Mouse (Mus musculus): ENCODE results near the gene Pakap. TPM values are rescaled to one million over a fixed set of nuclear protein-coding genes. Genes with fewer than 3 reads are reported as not detected.

Pakap gene
- polyA plus RNA-seq, 1 experiment from 2014 or later: 26.9 TPM

GRCm38 (mm10) chr4:57762424-57762823 lies 194.4 kb downstream of the Pakap start:
- Histone ChIP-seq H3K4me2 (replicated peaks) (no peak overlapping the region), H3K4me3 (no peak overlapping the region), H3K36me3 (no peaks in the 10 kb centered on the region), H3K27ac (replicated peaks) (no peak overlapping the region), H3K9ac (replicated peaks) (no peak overlapping the region), H3K9me3 (no peaks in the 10 kb centered on the region), H3K27me3 (no peaks in the 10 kb centered on the region), H3K4me1 (peaks cover 10% of the 10 kb centered on the region)
- no peak for ATAC-seq (ENCODE audit: low FRiP score, low read depth)
- WGBS: 43% methylated on average over 7 of the region's 7 CpGs

- Histone ChIP-seq H3K27ac (replicated peaks) (no peak overlapping the region), H3K9ac (replicated peaks) (no peak overlapping the region), H3K4me1 (peaks cover 10% of the 10 kb centered on the region), H3K4me3 (no peak overlapping the region), H3K4me2 (replicated peaks) (no peak overlapping the region), H3K27me3 (no peaks in the 10 kb centered on the region), H3K36me3 (no peaks in the 10 kb centered on the region), H3K9me3 (no peaks in the 10 kb centered on the region)
- WGBS: 89% methylated on average over 1 of the region's 1 CpGs
- no peak for ATAC-seq (ENCODE audit: low FRiP score, low read depth)
Observed at GRCm38 (mm10) chr4:57764392-57764791, 196.4 kb downstream of the Pakap start.

GRCm38 (mm10) chr4:57764926-57765325 lies 196.9 kb downstream of the Pakap start:
- Histone ChIP-seq H3K36me3 (no peaks in the 10 kb centered on the region), H3K9ac (replicated peaks) (no peak overlapping the region), H3K9me3 (no peaks in the 10 kb centered on the region), H3K4me1 (peaks cover 10% of the 10 kb centered on the region), H3K4me2 (replicated peaks) (no peak overlapping the region), H3K27ac (replicated peaks) (no peak overlapping the region), H3K27me3 (no peaks in the 10 kb centered on the region), H3K4me3 (no peak overlapping the region)
- no peak for ATAC-seq (ENCODE audit: low FRiP score, low read depth)
- 91% methylated on average over 1 of the region's 1 CpGs for WGBS

- peaks cover 10% of the 10 kb centered on the region for H3K4me1 ChIP-seq
Observed at GRCm38 (mm10) chr4:57765806-57766205, 197.8 kb downstream of the Pakap start.

GRCm38 (mm10) chr4:57769007-57769406 lies 201.0 kb downstream of the Pakap start:
- ATAC-seq (ENCODE audit: low FRiP score, low read depth): no peak
- Histone ChIP-seq H3K9me3 (no peaks in the 10 kb centered on the region), H3K27ac (replicated peaks) (no peak overlapping the region), H3K36me3 (no peaks in the 10 kb centered on the region), H3K4me1 (peaks cover 6% of the 10 kb centered on the region), H3K9ac (replicated peaks) (no peak overlapping the region), H3K4me3 (no peak overlapping the region), H3K4me2 (replicated peaks) (no peak overlapping the region), H3K27me3 (no peaks in the 10 kb centered on the region)
- 94% methylated on average over 3 of the region's 3 CpGs for whole genome bisulfite sequencing

More at GRCm38 (mm10) chr4:57765806-57766205, 197.8 kb downstream of the Pakap start:
- no peak overlapping the region for H3K27ac ChIP-seq (replicated peaks)
- H3K36me3 ChIP-seq: no peaks in the 10 kb centered on the region
- WGBS: 8% methylated on average over 4 of the region's 4 CpGs
- H3K4me3 ChIP-seq: no peak overlapping the region
- no peak overlapping the region for H3K4me2 ChIP-seq (replicated peaks)
- no peak for ATAC-seq (ENCODE audit: low FRiP score, low read depth)
- no peaks in the 10 kb centered on the region for H3K9me3 ChIP-seq
- no peak overlapping the region for H3K9ac ChIP-seq (replicated peaks)
- H3K27me3 ChIP-seq: no peaks in the 10 kb centered on the region

- Histone ChIP-seq H3K9me3 (no peaks in the 10 kb centered on the region), H3K27me3 (no peaks in the 10 kb centered on the region), H3K9ac (replicated peaks) (no peak overlapping the region), H3K36me3 (no peaks in the 10 kb centered on the region), H3K4me2 (replicated peaks) (no peak overlapping the region), H3K27ac (replicated peaks) (no peak overlapping the region), H3K4me3 (no peak overlapping the region), H3K4me1 (peaks cover 6% of the 10 kb centered on the region)
- ATAC-seq (ENCODE audit: low FRiP score, low read depth): no peak
- 53% methylated on average over 4 of the region's 4 CpGs for WGBS
Observed at GRCm38 (mm10) chr4:57770185-57770823, 202.3 kb downstream of the Pakap start.

GRCm38 (mm10) chr4:57771558-57772219 lies 203.7 kb downstream of the Pakap start:
- no peaks in the 10 kb centered on the region for H3K4me1 ChIP-seq
- no peak overlapping the region for H3K4me2 ChIP-seq (replicated peaks)
- H3K36me3 ChIP-seq: no peaks in the 10 kb centered on the region
- H3K27ac ChIP-seq (replicated peaks): no peak overlapping the region
- no peak overlapping the region for H3K4me3 ChIP-seq
- H3K9me3 ChIP-seq: no peaks in the 10 kb centered on the region
- 91% methylated on average over 2 of the region's 2 CpGs for WGBS
- ATAC-seq (ENCODE audit: low FRiP score, low read depth): no peak
- H3K27me3 ChIP-seq: no peaks in the 10 kb centered on the region; the same call in 1 of the 2 replicates
- no peak overlapping the region for H3K9ac ChIP-seq (replicated peaks)

GRCm38 (mm10) chr4:57772851-57773510 lies 205.0 kb downstream of the Pakap start:
- H3K4me3 ChIP-seq: no peak overlapping the region
- no peaks in the 10 kb centered on the region for H3K36me3 ChIP-seq
- H3K9me3 ChIP-seq: no peaks in the 10 kb centered on the region
- H3K9ac ChIP-seq (replicated peaks): no peak overlapping the region
- WGBS: 61% methylated on average over 11 of the region's 11 CpGs
- no peak for ATAC-seq (ENCODE audit: low FRiP score, low read depth)
- no peaks in the 10 kb centered on the region for H3K4me1 ChIP-seq
- no peak overlapping the region for H3K4me2 ChIP-seq (replicated peaks)
- H3K27me3 ChIP-seq: no peaks in the 10 kb centered on the region; the same call in 1 of the 2 replicates
- no peak overlapping the region for H3K27ac ChIP-seq (replicated peaks)

- H3K27me3 ChIP-seq: no peaks in the 10 kb centered on the region; the same call in 1 of the 2 replicates
- H3K36me3 ChIP-seq: no peaks in the 10 kb centered on the region
- no peak overlapping the region for H3K27ac ChIP-seq (replicated peaks)
- H3K4me2 ChIP-seq (replicated peaks): no peak overlapping the region
- 73% methylated on average over 3 of the region's 4 CpGs for WGBS
- no peaks in the 10 kb centered on the region for H3K9me3 ChIP-seq
- no peak overlapping the region for H3K9ac ChIP-seq (replicated peaks)
- H3K4me1 ChIP-seq: no peaks in the 10 kb centered on the region
- no peak overlapping the region for H3K4me3 ChIP-seq
- no peak for ATAC-seq (ENCODE audit: low FRiP score, low read depth)
Observed at GRCm38 (mm10) chr4:57774517-57774916, 206.5 kb downstream of the Pakap start.

- no peak for ATAC-seq (ENCODE audit: low FRiP score, low read depth)
- Histone ChIP-seq H3K36me3 (no peaks in the 10 kb centered on the region), H3K9ac (replicated peaks) (no peak overlapping the region), H3K4me2 (replicated peaks) (no peak overlapping the region), H3K9me3 (no peaks in the 10 kb centered on the region), H3K4me3 (no peak overlapping the region), H3K27me3 (no peaks in the 10 kb centered on the region; the same call in 1 of the 2 replicates), H3K27ac (replicated peaks) (no peak overlapping the region), H3K4me1 (no peaks in the 10 kb centered on the region)
Observed at GRCm38 (mm10) chr4:57775582-57775981, 207.6 kb downstream of the Pakap start.

GRCm38 (mm10) chr4:57780403-57780802 lies 212.4 kb downstream of the Pakap start:
- WGBS: 16% methylated on average over 4 of the region's 4 CpGs
- H3K27ac ChIP-seq (replicated peaks): peak overlapping the region; percentile 60; the same call in 1 of the 2 replicates
- peak overlapping the region; percentile 35; the same call in 1 of the 2 replicates for H3K4me2 ChIP-seq (replicated peaks)
- H3K9ac ChIP-seq (replicated peaks): no peak overlapping the region
- H3K4me3 ChIP-seq: no peak overlapping the region
- H3K9me3 ChIP-seq: no peaks in the 10 kb centered on the region
- H3K4me1 ChIP-seq: peaks cover 29% of the 10 kb centered on the region
- no peaks in the 10 kb centered on the region for H3K36me3 ChIP-seq
- ATAC-seq (ENCODE audit: low FRiP score, low read depth): no peak
- peaks cover 26% of the 10 kb centered on the region for H3K27me3 ChIP-seq
